Mouse (Mus musculus) heart, postnatal 0 days (tissue): Measurements from ENCODE around the gene Zer1. TPM values are rescaled to one million over a fixed set of nuclear protein-coding genes. Genes with fewer than 3 reads are reported as not detected.
A peak's percentile ranks its signal among the peaks of the same experiment; 100 is the strongest.

Experiments
- ATAC-seq: fragments of 200-750 bp; cut with Nextera tagmentation; 2 replicates; pipeline ENCODE4 v1.8.0; 2017; ENCODE audit warnings: low read depth, moderate number of reproducible peaks, moderate library complexity; ENCODE audit not compliant: insufficient read depth
- DNase-seq: peaks from one replicate; pipeline ENCODE4 v3.0.0-alpha.2; 2016; ENCODE audit warnings: low spot score
- H3K27ac ChIP-seq: fragments of 300-500 bp; sonication (generic); 2 replicates; pipeline ENCODE4 v1.5.1; 2014; ENCODE audit warnings: low read depth, mild to moderate bottlenecking
- H3K27me3 ChIP-seq: fragments of 300-500 bp; sonication (generic); 2 replicates; pipeline ENCODE4 v1.6.1; 2014; ENCODE audit warnings: low read length, mixed read lengths; ENCODE audit not compliant: control insufficient read depth, insufficient read depth
- H3K36me3 ChIP-seq: fragments of 300-500 bp; sonication (generic); replicated peaks from 2 replicates; pipeline ENCODE4 v1.6.1; 2014; ENCODE audit warnings: low read length, mixed read lengths; ENCODE audit not compliant: control insufficient read depth, insufficient read depth
- H3K4me1 ChIP-seq: fragments of 300-500 bp; sonication (generic); 2 replicates; pipeline ENCODE4 v1.6.1; 2014; ENCODE audit warnings: antibody characterized with exemption; ENCODE audit not compliant: control insufficient read depth, insufficient read depth
- H3K4me2 ChIP-seq: fragments of 300-500 bp; sonication (generic); 2 replicates; pipeline ENCODE4 v1.6.1; 2014; ENCODE audit warnings: low read depth, mild to moderate bottlenecking, low read length, moderate library complexity
- H3K4me3 ChIP-seq: fragments of 300-500 bp; sonication (generic); 2 replicates; pipeline ENCODE4 v1.5.1; 2014; ENCODE audit warnings: low read depth, low read length
- H3K9ac ChIP-seq: fragments of 300-500 bp; sonication (generic); replicated peaks from 2 replicates; pipeline ENCODE4 v1.6.1; 2014; ENCODE audit warnings: low read depth, low read length, mixed read lengths
- H3K9me3 ChIP-seq: fragments of 300-500 bp; sonication (generic); replicated peaks from 2 replicates; pipeline ENCODE4 v1.6.1; 2016; ENCODE audit warnings: low read length; ENCODE audit not compliant: control insufficient read depth
- CTCF ChIP-seq: IDR thresholded peaks from 2 replicates; pipeline ENCODE4 v1.5.1; 2016; ENCODE audit warnings: antibody characterized with exemption, control low read depth, low read depth
- EP300 ChIP-seq: IDR thresholded peaks from 2 replicates; pipeline ENCODE4 v1.6.1; 2016; ENCODE audit warnings: antibody characterized with exemption, low read depth
- WGBS: fragments of 180-500 bp; shearing (Covaris S2); extraction: QIAGEN DNeasy Blood & Tissue Kit; methylation state at CpG from one replicate; pipeline ENCODE4 v1.1.7; 2014; 5-methylcytosine and 5-hydroxymethylcytosine counted together
- polyA plus RNA-seq: library from polyadenylated mRNA; unstranded; fragments of >200 nt; fragmentation: Nextera tagmentation; extraction: Ambion mirVana; gene quantifications from 2 replicates; pipeline ENCODE4 v1.2.1, GENCODE M21; 2015
- total RNA-seq: library from RNA; depleted of rRNA; stranded (reverse); fragments of >200 nt; gene quantifications from 2 replicates; pipeline ENCODE4 v1.2.3, GENCODE M21; 2014; ENCODE audit warnings: low replicate concordance

The Zer1 gene
- total and polyA plus RNA-seq, 2 experiments from 2014 or later = 3.7 to 32.4 TPM

GRCm38 (mm10) chr2:30076959-30077358, 47.4 kb downstream of the Zer1 start:
- Histone ChIP-seq H3K4me2 (peak overlapping the region; percentile 79), H3K36me3 (peaks cover 11% of the 10 kb centered on the region), H3K4me1 (0 out of 2 replicates have a peak, but pooled peaks cover 3% of the 10 kb centered on the region), H3K27ac (peak overlapping the region; percentile 21; the same call in 1 of the 2 replicates), H3K9ac (no peak overlapping the region), H3K27me3 (no peaks in the 10 kb centered on the region), H3K9me3 (no peaks in the 10 kb centered on the region), H3K4me3 (no peak overlapping the region)
- TF ChIP-seq EP300 (no peak), CTCF (no peak)
- ATAC-seq (peak; percentile 2; the same call in 1 of the 2 replicates), DNase-seq (no peak)
- WGBS = 65% methylated on average over 6 of the region's 6 CpGs

- ATAC-seq = no peak
- H3K27ac ChIP-seq = no peak overlapping the region
- H3K36me3 ChIP-seq = peaks cover 14% of the 10 kb centered on the region
- no peak for DNase-seq
- TF ChIP-seq EP300 = no peak
- TF ChIP-seq CTCF = no peak
- WGBS = 91% methylated on average over 8 of the region's 9 CpGs
- H3K4me2 ChIP-seq = no peak overlapping the region
- H3K9ac ChIP-seq = no peak overlapping the region
- H3K4me1 ChIP-seq = 0 out of 2 replicates have a peak, but pooled peaks cover 3% of the 10 kb centered on the region
- no peaks in the 10 kb centered on the region for H3K27me3 ChIP-seq
- H3K9me3 ChIP-seq = no peaks in the 10 kb centered on the region
- no peak overlapping the region for H3K4me3 ChIP-seq
Measured at GRCm38 (mm10) chr2:30076439-30076838, 47.9 kb downstream of the Zer1 start.

GRCm38 (mm10) chr2:30075625-30076024, 48.8 kb downstream of the Zer1 start:
- Histone ChIP-seq H3K27me3 (no peaks in the 10 kb centered on the region), H3K4me1 (0 out of 2 replicates have a peak, but pooled peaks cover 3% of the 10 kb centered on the region), H3K4me2 (no peak overlapping the region), H3K9me3 (no peaks in the 10 kb centered on the region), H3K9ac (no peak overlapping the region), H3K4me3 (no peak overlapping the region), H3K27ac (no peak overlapping the region), H3K36me3 (peaks cover 15% of the 10 kb centered on the region)
- no peak for TF ChIP-seq CTCF
- no peak for TF ChIP-seq EP300
- 69% methylated on average over 3 of the region's 3 CpGs for WGBS
- no peak for DNase-seq
- ATAC-seq = no peak

- Histone ChIP-seq H3K27me3 (no peaks in the 10 kb centered on the region), H3K9me3 (no peaks in the 10 kb centered on the region), H3K9ac (no peak overlapping the region), H3K27ac (no peak overlapping the region), H3K4me1 (0 out of 2 replicates have a peak, but pooled peaks cover 2% of the 10 kb centered on the region), H3K4me3 (no peak overlapping the region), H3K36me3 (peaks cover 37% of the 10 kb centered on the region), H3K4me2 (no peak overlapping the region)
- DNase-seq (no peak), ATAC-seq (no peak)
- TF ChIP-seq CTCF (no peak), EP300 (no peak)
- 72% methylated on average over 3 of the region's 3 CpGs for WGBS
Measured at GRCm38 (mm10) chr2:30073285-30073684, 51.1 kb downstream of the Zer1 start.

GRCm38 (mm10) chr2:30072875-30073274, 51.5 kb downstream of the Zer1 start:
- Histone ChIP-seq H3K27me3 (no peaks in the 10 kb centered on the region), H3K4me1 (peaks cover 2% of the 10 kb centered on the region; the same call in 1 of the 2 replicates), H3K4me3 (no peak overlapping the region), H3K9me3 (no peaks in the 10 kb centered on the region), H3K27ac (no peak overlapping the region), H3K4me2 (no peak overlapping the region), H3K9ac (no peak overlapping the region), H3K36me3 (peaks cover 37% of the 10 kb centered on the region)
- TF ChIP-seq EP300 (no peak), CTCF (no peak)
- WGBS = 78% methylated on average over 7 of the region's 7 CpGs
- DNase-seq (no peak), ATAC-seq (no peak)

GRCm38 (mm10) chr2:30067962-30068361, 56.4 kb downstream of the Zer1 start:
- H3K9me3 ChIP-seq = no peaks in the 10 kb centered on the region
- H3K4me2 ChIP-seq = peak overlapping the region; percentile 92
- H3K4me1 ChIP-seq = peaks cover 16% of the 10 kb centered on the region
- H3K27me3 ChIP-seq = no peaks in the 10 kb centered on the region
- WGBS = 26% methylated on average over 7 of the region's 7 CpGs
- no peak overlapping the region for H3K27ac ChIP-seq
- H3K9ac ChIP-seq = peak overlapping the region; percentile 91
- peak overlapping the region; percentile 98 for H3K4me3 ChIP-seq
- TF ChIP-seq EP300 = no peak
- no peak for TF ChIP-seq CTCF
- DNase-seq (no peak), ATAC-seq (no peak)
- H3K36me3 ChIP-seq = peaks cover 34% of the 10 kb centered on the region
